Mouse (Mus musculus) hindbrain, embryonic 16.5 days (tissue): ENCODE data around the gene Tpcn1. TPM values are rescaled to one million over a fixed set of nuclear protein-coding genes. Genes with fewer than 3 reads are reported as not detected.
A peak's percentile ranks its signal among the peaks of the same experiment; 100 is the strongest.

ENCODE experiments used
- ATAC-seq: fragments of 200-750 bp; cut with Nextera tagmentation; 2 replicates; pipeline ENCODE4 v1.8.0; 2017; ENCODE audit warnings: moderate TSS enrichment, moderate library complexity
- H3K27ac ChIP-seq: fragments of 300-500 bp; sonication (generic); 2 replicates; pipeline ENCODE4 v1.5.1; 2014; ENCODE audit warnings: low read depth, mild to moderate bottlenecking, control low read depth, low read length, moderate library complexity
- H3K27me3 ChIP-seq: fragments of 300-500 bp; sonication (generic); replicated peaks from 2 replicates; pipeline ENCODE4 v1.6.1; 2014; ENCODE audit warnings: low read length; ENCODE audit not compliant: control insufficient read depth, insufficient read depth
- H3K36me3 ChIP-seq: fragments of 300-500 bp; sonication (generic); 2 replicates; pipeline ENCODE4 v1.6.1; 2014; ENCODE audit warnings: mild to moderate bottlenecking, low read length, moderate library complexity, mixed read lengths; ENCODE audit not compliant: control insufficient read depth, insufficient read depth
- H3K4me1 ChIP-seq: fragments of 300-500 bp; sonication (generic); 2 replicates; pipeline ENCODE4 v1.6.1; 2014; ENCODE audit warnings: low read depth, low read length; ENCODE audit not compliant: control insufficient read depth, insufficient read depth
- H3K4me2 ChIP-seq: fragments of 300-500 bp; sonication (generic); 2 replicates; pipeline ENCODE4 v1.6.1; 2014; ENCODE audit warnings: mild to moderate bottlenecking, low read length, control low read depth, moderate library complexity
- H3K4me3 ChIP-seq: fragments of 300-500 bp; sonication (generic); 2 replicates; pipeline ENCODE4 v1.5.1; 2014; ENCODE audit warnings: mild to moderate bottlenecking, low read length, control low read depth, moderate library complexity
- H3K9ac ChIP-seq: fragments of 300-500 bp; sonication (generic); 2 replicates; pipeline ENCODE4 v1.6.1; 2014; ENCODE audit warnings: low read depth, mild to moderate bottlenecking, control low read depth, low read length, moderate library complexity
- H3K9me3 ChIP-seq: fragments of 300-500 bp; sonication (generic); 2 replicates; pipeline ENCODE4 v1.6.1; 2014; ENCODE audit warnings: mild to moderate bottlenecking, low read length, moderate library complexity; ENCODE audit not compliant: control insufficient read depth
- WGBS: fragments of 180-500 bp; shearing (Covaris S2); extraction: QIAGEN DNeasy Blood & Tissue Kit; methylation state at CpG from one replicate; pipeline ENCODE4 v1.1.7; 2014; 5-methylcytosine and 5-hydroxymethylcytosine counted together
- polyA plus RNA-seq: library from polyadenylated mRNA; unstranded; fragments of >200 nt; fragmentation: Nextera tagmentation; extraction: Ambion mirVana; gene quantifications from 2 replicates; pipeline ENCODE4 v1.2.1, GENCODE M21; 2015

Tpcn1 gene
- polyA plus RNA-seq, 1 experiment from 2014 or later: 15.1 TPM

GRCm38 (mm10) chr5:120534071-120534685, 54.3 kb downstream of the Tpcn1 start:
- Histone ChIP-seq H3K4me2 (no peak overlapping the region), H3K4me3 (no peak overlapping the region), H3K9me3 (no peaks in the 10 kb centered on the region), H3K27me3 (no peaks in the 10 kb centered on the region), H3K9ac (no peak overlapping the region), H3K4me1 (peaks cover 2% of the 10 kb centered on the region; the same call in 1 of the 2 replicates), H3K27ac (peak overlapping the region; percentile 78), H3K36me3 (0 out of 2 replicates have a peak, but pooled peaks cover 2% of the 10 kb centered on the region)
- 36% methylated on average over 15 of the region's 15 CpGs for WGBS
- ATAC-seq: peak; percentile 56

GRCm38 (mm10) chr5:120531631-120532030, 56.8 kb downstream of the Tpcn1 start:
- Histone ChIP-seq H3K4me3 (no peak overlapping the region), H3K27me3 (no peaks in the 10 kb centered on the region), H3K9me3 (no peaks in the 10 kb centered on the region), H3K4me1 (peaks cover 2% of the 10 kb centered on the region; the same call in 1 of the 2 replicates), H3K4me2 (no peak overlapping the region), H3K9ac (no peak overlapping the region), H3K27ac (no peak overlapping the region), H3K36me3 (no peaks in the 10 kb centered on the region)
- WGBS: 91% methylated on average over 8 of the region's 8 CpGs
- ATAC-seq: no peak

- no peak for ATAC-seq
- Histone ChIP-seq H3K27me3 (no peaks in the 10 kb centered on the region), H3K9ac (no peak overlapping the region), H3K4me1 (no peaks in the 10 kb centered on the region), H3K9me3 (no peaks in the 10 kb centered on the region), H3K27ac (no peak overlapping the region), H3K4me3 (no peak overlapping the region), H3K4me2 (no peak overlapping the region), H3K36me3 (no peaks in the 10 kb centered on the region)
- WGBS: 93% methylated on average over 16 of the region's 20 CpGs
These were observed 61.0 kb downstream of the Tpcn1 start for GRCm38 (mm10) chr5:120527296-120527964.

GRCm38 (mm10) chr5:120526311-120526710, 62.2 kb downstream of the Tpcn1 start:
- H3K4me3 ChIP-seq: no peak overlapping the region
- H3K36me3 ChIP-seq: no peaks in the 10 kb centered on the region
- no peaks in the 10 kb centered on the region for H3K9me3 ChIP-seq
- no peak overlapping the region for H3K4me2 ChIP-seq
- H3K27ac ChIP-seq: no peak overlapping the region
- no peak overlapping the region for H3K9ac ChIP-seq
- ATAC-seq: no peak
- H3K4me1 ChIP-seq: no peaks in the 10 kb centered on the region
- WGBS: 77% methylated on average over 11 of the region's 11 CpGs
- H3K27me3 ChIP-seq: no peaks in the 10 kb centered on the region

GRCm38 (mm10) chr5:120525737-120526136, 62.7 kb downstream of the Tpcn1 start:
- Histone ChIP-seq H3K4me1 (no peaks in the 10 kb centered on the region), H3K27ac (no peak overlapping the region), H3K27me3 (no peaks in the 10 kb centered on the region), H3K9ac (no peak overlapping the region), H3K4me2 (no peak overlapping the region), H3K4me3 (no peak overlapping the region), H3K36me3 (no peaks in the 10 kb centered on the region), H3K9me3 (no peaks in the 10 kb centered on the region)
- ATAC-seq: no peak
- WGBS: 37% methylated on average over 5 of the region's 5 CpGs

GRCm38 (mm10) chr5:120524736-120525135, 63.7 kb downstream of the Tpcn1 start:
- Histone ChIP-seq H3K4me1 (no peaks in the 10 kb centered on the region), H3K4me2 (no peak overlapping the region), H3K9me3 (no peaks in the 10 kb centered on the region), H3K4me3 (no peak overlapping the region), H3K36me3 (no peaks in the 10 kb centered on the region), H3K27ac (no peak overlapping the region), H3K9ac (no peak overlapping the region), H3K27me3 (no peaks in the 10 kb centered on the region)
- no peak for ATAC-seq
- 95% methylated on average over 2 of the region's 2 CpGs for WGBS

GRCm38 (mm10) chr5:120522649-120523048, 65.8 kb downstream of the Tpcn1 start:
- H3K9ac ChIP-seq: no peak overlapping the region
- 81% methylated on average over 3 of the region's 3 CpGs for WGBS
- no peak for ATAC-seq
- H3K27me3 ChIP-seq: no peaks in the 10 kb centered on the region
- no peaks in the 10 kb centered on the region for H3K4me1 ChIP-seq
- H3K4me2 ChIP-seq: no peak overlapping the region
- H3K36me3 ChIP-seq: no peaks in the 10 kb centered on the region
- H3K27ac ChIP-seq: no peak overlapping the region
- no peaks in the 10 kb centered on the region for H3K9me3 ChIP-seq
- H3K4me3 ChIP-seq: no peak overlapping the region

- Histone ChIP-seq H3K9ac (no peak overlapping the region), H3K27me3 (no peaks in the 10 kb centered on the region), H3K9me3 (no peaks in the 10 kb centered on the region), H3K27ac (no peak overlapping the region), H3K4me2 (no peak overlapping the region), H3K36me3 (no peaks in the 10 kb centered on the region), H3K4me3 (no peak overlapping the region), H3K4me1 (no peaks in the 10 kb centered on the region; the same call in 1 of the 2 replicates)
- 45% methylated on average over 9 of the region's 9 CpGs for whole genome bisulfite sequencing
- no peak for ATAC-seq
These were observed 70.9 kb downstream of the Tpcn1 start for GRCm38 (mm10) chr5:120517552-120517951.

GRCm38 (mm10) chr5:120516221-120516984, 72.1 kb downstream of the Tpcn1 start:
- Histone ChIP-seq H3K9me3 (no peaks in the 10 kb centered on the region), H3K4me3 (no peak overlapping the region), H3K4me2 (no peak overlapping the region), H3K27me3 (no peaks in the 10 kb centered on the region), H3K36me3 (no peaks in the 10 kb centered on the region), H3K9ac (no peak overlapping the region; the same call in 1 of the 2 replicates), H3K4me1 (peaks cover 3% of the 10 kb centered on the region), H3K27ac (no peak overlapping the region)
- no peak for ATAC-seq
- 56% methylated on average over 15 of the region's 15 CpGs for WGBS
